In genomic region chr10:44539033-44539578, GRCm38 (mm10) we compare ENCODE assay signal across 8 mouse cellular contexts. TPM values are rescaled to one million over a fixed set of nuclear protein-coding genes. Genes with fewer than 3 reads are reported as not detected.
DNase-seq lines count a peak whose midpoint lies in the region; ATAC-seq lines count a peak whose summit lies in the region.

No protein-coding gene starts in this region.

- DNase-seq in embryo, embryonic 9.5 days (ENCODE audit: extremely low spot score), result peak; percentile 26
- no peak for DNase-seq in embryo, embryonic 10.5 days (ENCODE audit: low spot score)
- DNase-seq in midbrain, embryonic 14.5 days, result no peak
- DNase-seq in spleen, postnatal 4 days (ENCODE audit: low spot score in 2 of 2), result peak; percentile 19 to 65
- DNase-seq in gastrocnemius, postnatal 14 days, result no peak
- DNase-seq in cerebellum, adult 11-12 months, result no peak

- WGBS in midbrain, embryonic 12.5 days, result 11% methylated on average over 14 of the region's 14 CpGs
- 15% methylated on average over 14 of the region's 14 CpGs for WGBS in midbrain, embryonic 14.5 days
- WGBS in intestine, embryonic 16.5 days, result 26% methylated on average over 14 of the region's 14 CpGs

- H3K27ac ChIP-seq in midbrain, embryonic 12.5 days (replicated peaks), result no peak overlapping the region
- H3K27ac ChIP-seq in midbrain, embryonic 14.5 days (replicated peaks; ENCODE audit: low read depth, low read length), result no peak overlapping the region
- no peak overlapping the region for H3K27ac ChIP-seq in intestine, embryonic 16.5 days (ENCODE audit: low read length)

- no peaks in the 10 kb centered on the region for H3K36me3 ChIP-seq in midbrain, embryonic 12.5 days
- H3K36me3 ChIP-seq in midbrain, embryonic 14.5 days (ENCODE audit: control insufficient read depth, insufficient read depth, low read length), result no peaks in the 10 kb centered on the region
- no peaks in the 10 kb centered on the region for H3K36me3 ChIP-seq in intestine, embryonic 16.5 days (ENCODE audit: control insufficient read depth, insufficient read depth, low read length)

- peak; percentile 41; the same call in 1 of the 2 replicates for ATAC-seq in midbrain, embryonic 12.5 days (ENCODE audit: low FRiP score, low read depth)
- ATAC-seq in midbrain, embryonic 14.5 days (ENCODE audit: low FRiP score, low TSS enrichment), result no peak
- ATAC-seq in intestine, embryonic 16.5 days, result 0 out of 2 replicates have a peak, but pooled peaks have one; percentile 18

- intact Hi-C loops in gastrocnemius, postnatal 14 days (cut with DNase I; ENCODE audit: low total_unique reads), result no loop called here

- H3K4me2 ChIP-seq in midbrain, embryonic 12.5 days (replicated peaks), result peak overlapping the region; percentile 20; the same call in 1 of the 2 replicates
- H3K4me2 ChIP-seq in midbrain, embryonic 14.5 days (ENCODE audit: low read length), result no peak overlapping the region
- H3K4me2 ChIP-seq in intestine, embryonic 16.5 days (ENCODE audit: low read depth, low read length), result no peak overlapping the region; the same call in 1 of the 2 replicates

- peaks cover 4% of the 10 kb centered on the region; the same call in 1 of the 2 replicates for H3K4me1 ChIP-seq in midbrain, embryonic 12.5 days
- no peaks in the 10 kb centered on the region for H3K4me1 ChIP-seq in midbrain, embryonic 14.5 days (ENCODE audit: control insufficient read depth, insufficient read depth, low read length)
- H3K4me1 ChIP-seq in intestine, embryonic 16.5 days (ENCODE audit: control insufficient read depth, insufficient read depth, low read length), result peaks cover 4% of the 10 kb centered on the region; the same call in 1 of the 2 replicates

- peaks cover 28% of the 10 kb centered on the region for H3K27me3 ChIP-seq in midbrain, embryonic 12.5 days
- no peaks in the 10 kb centered on the region for H3K27me3 ChIP-seq in midbrain, embryonic 14.5 days (ENCODE audit: control insufficient read depth, insufficient read depth, low read length)
- H3K27me3 ChIP-seq in intestine, embryonic 16.5 days (replicated peaks; ENCODE audit: control insufficient read depth, insufficient read depth, low read length), result no peaks in the 10 kb centered on the region

- H3K4me3 ChIP-seq in midbrain, embryonic 12.5 days, result no peak overlapping the region
- no peak overlapping the region for H3K4me3 ChIP-seq in midbrain, embryonic 14.5 days (replicated peaks; ENCODE audit: low read depth, low read length)
- no peak overlapping the region for H3K4me3 ChIP-seq in intestine, embryonic 16.5 days (ENCODE audit: low read length)

- H3K9me3 ChIP-seq in midbrain, embryonic 12.5 days, result no peaks in the 10 kb centered on the region
- H3K9me3 ChIP-seq in midbrain, embryonic 14.5 days (ENCODE audit: control insufficient read depth, low read length), result no peaks in the 10 kb centered on the region
- no peaks in the 10 kb centered on the region for H3K9me3 ChIP-seq in intestine, embryonic 16.5 days (ENCODE audit: control insufficient read depth, low read length)

- no peak overlapping the region for H3K9ac ChIP-seq in midbrain, embryonic 12.5 days (replicated peaks)
- H3K9ac ChIP-seq in midbrain, embryonic 14.5 days (replicated peaks; ENCODE audit: low read length), result no peak overlapping the region
- no peak overlapping the region for H3K9ac ChIP-seq in intestine, embryonic 16.5 days (ENCODE audit: low read depth, low read length)

RNA-seq across cellular contexts. Expression of gene Prdm1, which starts 10.8 kb away (rescaled TPM):
- polyA plus RNA-seq in midbrain, embryonic 12.5 days (2016; fragmentation: Nextera tagmentation; extraction: Ambion mirVana), result 0.87 and 1.1 TPM in 2 replicates
- 0.61 and 0.97 TPM in 2 replicates for polyA plus RNA-seq in midbrain, embryonic 14.5 days (2014; fragmentation: Nextera tagmentation; extraction: Ambion mirVana)
- polyA plus RNA-seq in intestine, embryonic 16.5 days (2015; fragmentation: Nextera tagmentation; extraction: Ambion mirVana), result 22.1 and 28.4 TPM in 2 replicates
- total RNA-seq in gastrocnemius, postnatal 14 days (2021), result 1 to 10 TPM in 1 of 2 experiments, under 1 TPM in 1; 0.89 to 1.8 TPM

Comparison
In these comparisons a context has a peak if more than half of its experiments do, and no peak if none do; other contexts are left out.
1. DNase-seq: peak in embryo, embryonic 9.5 days (single experiment) and spleen, postnatal 4 days (2 of 2); none in embryo, embryonic 10.5 days (single experiment), midbrain, embryonic 14.5 days (single experiment), gastrocnemius, postnatal 14 days (single experiment) and cerebellum, adult 11-12 months (single experiment).
2. RNA of gene Prdm1, which starts 10.8 kb away (polyA plus RNA-seq): 22.1 to 28.4 TPM in intestine, embryonic 16.5 days; 0.61 to 0.97 TPM in midbrain, embryonic 14.5 days and 0.87 to 1.1 TPM in midbrain, embryonic 12.5 days; every median in the first group is over 10 times any median in the second.